Mouse (Mus musculus): ENCODE data around the gene Hpn. TPM values are rescaled to one million over a fixed set of nuclear protein-coding genes. Genes with fewer than 3 reads are reported as not detected.

Gene Hpn
- polyA plus RNA-seq, 1 experiment = 7.0 TPM

DNA sequence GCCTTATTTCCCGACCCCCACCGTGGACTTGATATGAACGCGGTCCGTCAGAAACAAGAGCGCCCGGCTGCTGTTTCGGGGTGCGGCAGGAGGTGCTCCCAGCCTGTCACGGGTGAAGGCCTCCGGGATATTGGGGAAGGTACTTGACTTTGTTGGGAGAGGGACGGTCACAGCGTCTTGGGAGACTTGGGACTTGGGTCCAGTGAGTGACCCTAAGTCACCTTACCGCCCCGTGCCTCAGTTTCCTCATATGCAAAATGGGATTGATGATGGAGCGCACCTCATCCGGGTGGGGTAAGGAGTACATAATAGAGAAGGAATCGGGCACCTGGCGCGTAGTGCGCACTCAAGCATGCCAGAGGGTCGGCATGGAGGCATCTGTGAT lies 62.8 kb downstream of the Hpn start:
- TF ChIP-seq POLR2A (IDR thresholded peaks at IDR 0.05; ENCODE audit: control insufficient read depth, extremely low read depth, insufficient read depth, low read length, poor library complexity) (no peak), CTCF (IDR thresholded peaks at IDR 0.05; ENCODE audit: borderline replicate concordance, control insufficient read depth, extremely low read depth, insufficient read depth, low read length, poor library complexity) (no peak)
- Histone ChIP-seq H3K36me3 (ENCODE audit: control insufficient read depth, insufficient read depth, low read length) (no peaks in the 10 kb centered on the region), H3K27me3 (ENCODE audit: control insufficient read depth, insufficient read depth, low read length) (peaks cover 25% of the 10 kb centered on the region), H3K27ac (ENCODE audit: control insufficient read depth, insufficient read depth, low read length) (no peak overlapping the region), H3K4me1 (replicated peaks; ENCODE audit: control insufficient read depth, insufficient read depth, low read length) (peaks cover 14% of the 10 kb centered on the region; the same call in 1 of the 2 replicates), H3K4me3 (ENCODE audit: control insufficient read depth, insufficient read depth, low read length) (no peak overlapping the region)
- WGBS = 9% methylated on average over 22 of the region's 22 CpGs
- no peak for DNase-seq

DNA sequence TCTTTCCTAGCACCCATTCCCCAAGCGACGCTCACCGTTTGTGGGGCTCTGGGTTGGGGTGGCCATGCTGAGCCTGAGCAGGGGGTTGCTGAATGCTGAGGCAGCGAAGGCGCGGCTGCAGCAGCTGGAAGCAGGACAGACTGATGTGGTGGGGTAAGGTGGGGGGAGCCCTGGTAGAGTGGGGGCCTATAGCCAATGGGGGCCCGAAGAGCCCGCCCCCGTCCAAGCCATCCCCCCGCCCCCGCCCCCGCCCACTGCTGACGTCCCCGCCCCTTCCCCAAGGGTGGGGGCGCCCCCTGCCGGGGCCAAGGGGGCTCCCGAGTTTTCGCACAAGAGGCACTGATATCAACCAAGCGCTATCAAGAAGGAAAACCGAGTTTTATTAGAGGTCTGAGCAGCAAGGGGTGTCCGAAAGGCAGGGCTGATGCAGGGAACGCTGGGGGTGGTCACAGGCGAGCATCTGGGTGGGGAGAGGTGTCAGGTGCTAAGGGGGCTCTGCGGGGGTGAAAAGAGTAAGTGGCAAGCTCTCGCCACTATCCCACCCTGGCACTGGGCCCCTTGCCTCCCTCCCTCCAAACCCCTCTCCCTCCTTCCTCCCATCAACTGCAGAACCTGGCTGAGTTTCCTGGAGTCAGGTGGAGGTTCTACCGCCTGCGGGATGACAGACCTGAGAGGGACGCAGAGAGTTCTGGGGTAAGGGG lies 63.6 kb downstream of the Hpn start, which contains the start of gene Fxyd7:
Fxyd7 (minus strand) TSS at position 147 of the 701 bp plus-strand sequence.
- H3K4me3 ChIP-seq (ENCODE audit: control insufficient read depth, insufficient read depth, low read length) = no peak within 1 kb of the TSS

DNA sequence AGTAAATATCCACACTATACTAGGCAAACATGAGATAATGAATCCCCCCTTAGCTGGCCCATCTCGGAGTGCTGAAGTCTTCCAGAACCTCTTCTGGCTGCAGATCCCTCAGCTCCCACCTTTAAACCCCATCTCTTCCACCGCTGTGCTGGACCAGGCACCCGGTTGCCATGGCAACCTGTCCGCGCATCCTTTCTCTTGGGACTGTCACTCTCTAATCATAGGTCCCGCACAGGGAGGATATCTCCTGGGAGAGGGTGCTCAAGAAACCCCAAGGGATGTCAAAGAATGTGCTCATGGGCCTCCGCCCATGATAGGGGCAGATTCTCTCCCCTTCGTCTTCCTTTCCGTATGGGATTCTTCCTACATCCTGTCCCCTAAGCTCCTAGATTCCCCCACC lies 64.2 kb downstream of the Hpn start:
- H3K36me3 ChIP-seq (ENCODE audit: control insufficient read depth, insufficient read depth, low read length) = no peaks in the 10 kb centered on the region
- DNase-seq = no peak
- TF ChIP-seq CTCF (IDR thresholded peaks at IDR 0.05; ENCODE audit: borderline replicate concordance, control insufficient read depth, extremely low read depth, insufficient read depth, low read length, poor library complexity) (no peak), POLR2A (IDR thresholded peaks at IDR 0.05; ENCODE audit: control insufficient read depth, extremely low read depth, insufficient read depth, low read length, poor library complexity) (no peak)
- no peak overlapping the region for H3K27ac ChIP-seq (ENCODE audit: control insufficient read depth, insufficient read depth, low read length)
- peaks cover 25% of the 10 kb centered on the region for H3K27me3 ChIP-seq (ENCODE audit: control insufficient read depth, insufficient read depth, low read length)
- H3K4me3 ChIP-seq (ENCODE audit: control insufficient read depth, insufficient read depth, low read length) = no peak overlapping the region
- 14% methylated on average over 9 of the region's 9 CpGs for WGBS
- H3K4me1 ChIP-seq (replicated peaks; ENCODE audit: control insufficient read depth, insufficient read depth, low read length) = peaks cover 14% of the 10 kb centered on the region; the same call in 1 of the 2 replicates

More for the DNA sequence above, 63.6 kb downstream of the Hpn start, which contains the start of gene Fxyd7:
- Histone ChIP-seq H3K27ac (ENCODE audit: control insufficient read depth, insufficient read depth, low read length) (no peak within 1 kb of the TSS), H3K4me1 (replicated peaks; ENCODE audit: control insufficient read depth, insufficient read depth, low read length) (peaks cover 14% of the 10 kb centered on the region; the same call in 1 of the 2 replicates), H3K27me3 (ENCODE audit: control insufficient read depth, insufficient read depth, low read length) (peaks cover 25% of the 10 kb centered on the region), H3K36me3 (ENCODE audit: control insufficient read depth, insufficient read depth, low read length) (no peaks in the 10 kb centered on the region)
- TF ChIP-seq POLR2A (IDR thresholded peaks at IDR 0.05; ENCODE audit: control insufficient read depth, extremely low read depth, insufficient read depth, low read length, poor library complexity) (no peak), CTCF (IDR thresholded peaks at IDR 0.05; ENCODE audit: borderline replicate concordance, control insufficient read depth, extremely low read depth, insufficient read depth, low read length, poor library complexity) (no peak)
- 5% methylated on average over 23 of the region's 28 CpGs for WGBS
- no peak for DNase-seq

DNA sequence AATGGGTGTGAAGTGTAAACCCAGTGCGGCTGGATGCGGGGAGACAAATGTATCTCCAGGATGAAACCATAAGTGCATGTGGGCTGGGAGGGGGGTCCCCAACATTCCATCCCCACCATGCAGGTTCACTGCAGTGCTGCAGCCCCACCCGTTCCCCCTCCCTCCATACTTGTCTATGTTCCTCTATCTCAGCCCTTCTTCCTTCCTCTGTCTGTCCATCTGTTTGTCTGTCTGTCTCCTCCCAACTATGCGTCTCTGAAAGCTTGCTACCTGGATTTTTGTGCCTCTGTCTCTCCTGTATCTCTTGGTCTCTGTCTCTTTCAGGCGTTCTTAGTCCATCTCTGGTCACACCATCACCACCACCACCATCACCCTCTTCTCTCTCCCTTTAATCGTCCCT lies 64.6 kb downstream of the Hpn start:
- no peak for TF ChIP-seq POLR2A (IDR thresholded peaks at IDR 0.05; ENCODE audit: control insufficient read depth, extremely low read depth, insufficient read depth, low read length, poor library complexity)
- TF ChIP-seq CTCF (IDR thresholded peaks at IDR 0.05; ENCODE audit: borderline replicate concordance, control insufficient read depth, extremely low read depth, insufficient read depth, low read length, poor library complexity) = no peak
- Histone ChIP-seq H3K4me1 (replicated peaks; ENCODE audit: control insufficient read depth, insufficient read depth, low read length) (peaks cover 14% of the 10 kb centered on the region; the same call in 1 of the 2 replicates), H3K27ac (ENCODE audit: control insufficient read depth, insufficient read depth, low read length) (no peak overlapping the region), H3K4me3 (ENCODE audit: control insufficient read depth, insufficient read depth, low read length) (no peak overlapping the region), H3K36me3 (ENCODE audit: control insufficient read depth, insufficient read depth, low read length) (no peaks in the 10 kb centered on the region), H3K27me3 (ENCODE audit: control insufficient read depth, insufficient read depth, low read length) (peaks cover 25% of the 10 kb centered on the region)
- WGBS = 8% methylated on average over 6 of the region's 6 CpGs
- no peak for DNase-seq

DNA sequence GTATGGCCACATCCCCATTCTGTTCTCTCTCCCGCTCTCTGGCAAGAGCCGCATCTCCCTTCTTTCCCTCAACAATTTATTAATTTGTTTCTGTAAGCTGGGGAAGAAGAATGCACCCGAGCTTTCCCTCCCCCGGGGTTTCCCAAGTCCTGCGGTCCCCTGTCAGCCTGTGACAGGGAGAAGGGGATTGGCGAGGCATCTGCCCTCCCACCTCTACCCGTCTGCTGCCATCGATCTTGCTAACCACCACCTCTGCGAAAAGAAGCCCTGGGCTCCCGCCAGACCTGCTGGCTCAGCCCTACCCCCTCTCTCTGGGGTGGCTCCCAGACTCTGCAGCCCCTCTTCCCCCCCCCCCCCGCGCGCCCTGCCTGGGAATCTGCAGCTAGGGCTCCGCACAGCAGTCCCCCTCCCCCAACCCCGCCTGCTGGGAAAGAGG lies 65.2 kb downstream of the Hpn start:
- H3K27ac ChIP-seq (ENCODE audit: control insufficient read depth, insufficient read depth, low read length) = no peak overlapping the region
- peaks cover 25% of the 10 kb centered on the region for H3K27me3 ChIP-seq (ENCODE audit: control insufficient read depth, insufficient read depth, low read length)
- 8% methylated on average over 15 of the region's 15 CpGs for WGBS
- no peaks in the 10 kb centered on the region for H3K36me3 ChIP-seq (ENCODE audit: control insufficient read depth, insufficient read depth, low read length)
- peaks cover 14% of the 10 kb centered on the region; the same call in 1 of the 2 replicates for H3K4me1 ChIP-seq (replicated peaks; ENCODE audit: control insufficient read depth, insufficient read depth, low read length)
- H3K4me3 ChIP-seq (ENCODE audit: control insufficient read depth, insufficient read depth, low read length) = no peak overlapping the region
- no peak for DNase-seq
- TF ChIP-seq POLR2A (IDR thresholded peaks at IDR 0.05; ENCODE audit: control insufficient read depth, extremely low read depth, insufficient read depth, low read length, poor library complexity) (no peak), CTCF (IDR thresholded peaks at IDR 0.05; ENCODE audit: borderline replicate concordance, control insufficient read depth, extremely low read depth, insufficient read depth, low read length, poor library complexity) (no peak)

DNA sequence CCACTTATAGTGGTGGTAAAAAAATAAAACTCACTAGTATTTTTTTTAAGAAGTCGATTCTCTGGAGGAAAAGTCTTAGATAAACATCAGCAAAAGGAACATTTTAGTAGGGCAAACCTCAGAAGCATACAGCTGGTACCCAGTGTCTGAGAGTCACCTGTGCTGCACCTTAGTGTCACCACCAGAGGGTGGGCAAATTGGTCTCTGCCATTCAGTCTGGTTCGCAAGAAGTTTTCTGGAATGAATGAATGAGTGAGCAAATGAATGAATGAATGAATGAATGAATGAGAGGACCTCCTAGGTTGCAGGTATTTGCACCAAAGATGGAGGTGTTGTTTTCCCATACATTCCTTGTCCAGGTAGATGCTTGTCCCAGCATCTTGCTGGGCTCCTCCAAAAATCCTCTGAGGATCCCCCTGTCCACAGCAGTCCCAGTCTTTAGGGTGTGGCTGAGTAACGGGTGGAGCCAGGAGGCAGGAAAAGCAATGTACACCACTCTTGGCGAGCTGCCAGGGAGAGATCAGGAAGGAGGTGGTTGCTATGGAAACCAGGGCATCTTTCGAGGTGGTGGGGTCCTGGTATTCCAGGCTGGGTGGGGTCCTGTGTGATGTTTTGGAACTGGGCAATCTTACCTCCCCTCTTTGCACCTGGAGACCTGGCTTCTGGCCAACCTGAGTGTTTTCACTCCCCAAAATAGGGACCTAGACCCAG lies 65.8 kb downstream of the Hpn start:
- Histone ChIP-seq H3K36me3 (ENCODE audit: control insufficient read depth, insufficient read depth, low read length) (no peaks in the 10 kb centered on the region), H3K27me3 (ENCODE audit: control insufficient read depth, insufficient read depth, low read length) (peaks cover 25% of the 10 kb centered on the region), H3K27ac (ENCODE audit: control insufficient read depth, insufficient read depth, low read length) (no peak overlapping the region), H3K4me3 (ENCODE audit: control insufficient read depth, insufficient read depth, low read length) (no peak overlapping the region), H3K4me1 (replicated peaks; ENCODE audit: control insufficient read depth, insufficient read depth, low read length) (peaks cover 15% of the 10 kb centered on the region; the same call in 1 of the 2 replicates)
- DNase-seq = no peak
- 17% methylated on average over 5 of the region's 5 CpGs for WGBS
- no peak for TF ChIP-seq POLR2A (IDR thresholded peaks at IDR 0.05; ENCODE audit: control insufficient read depth, extremely low read depth, insufficient read depth, low read length, poor library complexity)
- no peak for TF ChIP-seq CTCF (IDR thresholded peaks at IDR 0.05; ENCODE audit: borderline replicate concordance, control insufficient read depth, extremely low read depth, insufficient read depth, low read length, poor library complexity)

Other genes starting within 250 kb of the Hpn start
- gene Cd22, start 234.9 kb downstream of the Hpn start, polyA plus RNA-seq (2012; rRNA removed) = 8.5 and 8.9 TPM in 2 replicates
- 1.8 and 2.0 TPM in 2 replicates for gene Mag, start 200.4 kb downstream of the Hpn start, polyA plus RNA-seq (2012; rRNA removed)
- gene Hamp2, start 190.6 kb downstream of the Hpn start, polyA plus RNA-seq (2012; rRNA removed) = 2.2 and 12.5 TPM in 2 replicates
- 23.6 and 33.1 TPM in 2 replicates for gene Hamp, start 171.3 kb downstream of the Hpn start, polyA plus RNA-seq (2012; rRNA removed)
- gene Usf2, start 158.5 kb downstream of the Hpn start, polyA plus RNA-seq (2012; rRNA removed) = 288 and 342 TPM in 2 replicates
- 27.6 and 34.6 TPM in 2 replicates for gene Lsr, start 141.8 kb downstream of the Hpn start, polyA plus RNA-seq (2012; rRNA removed)
- gene Fam187b, start 141.5 kb downstream of the Hpn start, polyA plus RNA-seq (2012; rRNA removed) = 1.00 and 1.2 TPM in 2 replicates
- gene Fxyd5, start 72.8 kb downstream of the Hpn start, polyA plus RNA-seq (2012; rRNA removed) = 247 and 283 TPM in 2 replicates
- 1.4 and 2.2 TPM in 2 replicates for gene Fxyd7, start 63.8 kb downstream of the Hpn start, polyA plus RNA-seq (2012; rRNA removed)
- 46.4 and 107 TPM in 2 replicates for gene Fxyd1, start 58.1 kb downstream of the Hpn start, polyA plus RNA-seq (2012; rRNA removed)
- 1.1 and 1.8 TPM in 2 replicates for gene Lgi4, start 55.9 kb downstream of the Hpn start, polyA plus RNA-seq (2012; rRNA removed)
- 23.5 and 34.7 TPM in 2 replicates for gene Fxyd3, start 38.6 kb downstream of the Hpn start, polyA plus RNA-seq (2012; rRNA removed)
- gene Scn1b, start 11.7 kb upstream of the Hpn start, polyA plus RNA-seq (2012; rRNA removed) = 18.7 and 21.2 TPM in 2 replicates
- 681 and 790 TPM in 2 replicates for gene Gramd1a, start 40.6 kb upstream of the Hpn start, polyA plus RNA-seq (2012; rRNA removed)
- not detected in 2 replicates for gene Scgb2b2, start 175.2 kb upstream of the Hpn start, polyA plus RNA-seq (2012; rRNA removed)
- not detected in 2 replicates for gene Scgb1b2, start 176.5 kb upstream of the Hpn start, polyA plus RNA-seq (2012; rRNA removed)
- not detected in 2 replicates for gene Scgb2b3, start 246.8 kb upstream of the Hpn start, polyA plus RNA-seq (2012; rRNA removed)